14 mouse cellular contexts compared by ENCODE assay signal in the genomic region with DNA sequence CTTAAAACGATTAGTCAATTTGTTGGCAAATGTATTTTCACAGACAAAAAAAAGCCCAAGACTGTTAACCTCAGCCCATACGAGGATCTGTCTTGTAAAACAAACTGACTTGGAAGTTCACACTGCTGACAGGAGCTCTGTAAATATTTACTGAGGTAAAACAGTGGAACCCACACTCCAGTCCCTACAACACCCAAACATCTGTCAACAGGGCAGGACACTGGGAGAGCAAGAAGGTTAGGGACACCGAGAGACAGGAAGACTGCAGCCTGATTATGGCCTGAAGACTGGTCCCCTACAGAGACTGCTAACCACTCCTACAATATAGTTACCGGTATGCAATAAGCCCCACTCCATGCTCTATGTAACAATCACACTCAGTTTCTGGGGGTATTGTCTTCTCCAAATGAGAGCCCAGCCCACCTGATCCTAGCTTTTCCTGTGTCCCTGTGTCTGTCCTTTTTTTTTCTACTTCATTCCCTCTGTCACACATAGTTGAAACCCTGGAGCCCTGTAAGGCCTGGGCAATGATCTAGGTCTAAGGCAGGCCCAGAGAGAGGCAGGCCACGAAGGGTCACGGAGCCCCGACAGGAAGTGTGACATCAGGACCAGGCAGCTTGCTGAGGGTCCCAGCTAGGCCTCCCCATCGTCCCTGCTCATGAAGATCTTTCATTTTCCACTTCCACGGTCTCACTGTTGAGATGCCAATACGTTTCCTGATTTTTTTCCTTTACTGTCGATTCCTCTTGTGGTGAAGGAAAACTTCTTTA. TPM values are rescaled to one million over a fixed set of nuclear protein-coding genes. Genes with fewer than 3 reads are reported as not detected.
A peak's percentile ranks its signal among the peaks of the same experiment; 100 is the strongest.
DNase-seq lines count a peak whose midpoint lies in the region; ATAC-seq lines count a peak whose summit lies in the region.
"Had no signal": no experiment of that assay in that cellular context is flagged by ENCODE, and none has a peak within 500 bp of the region (broad histone marks: within the 10 kb centered on the region; RNA-seq: fewer than 3 reads in every experiment).

No protein-coding gene starts in this region.

- no peaks in the 10 kb centered on the region for H3K36me3 ChIP-seq in forebrain, embryonic 10.5 days (replicated peaks)
- no peaks in the 10 kb centered on the region for H3K36me3 ChIP-seq in forebrain, embryonic 16.5 days (ENCODE audit: control insufficient read depth, insufficient read depth)
- H3K36me3 ChIP-seq in kidney, embryonic 14.5 days (ENCODE audit: control insufficient read depth, insufficient read depth, low read length) = no peaks in the 10 kb centered on the region
- H3K36me3 ChIP-seq in limb, embryonic 12.5 days = no peaks in the 10 kb centered on the region
- H3K36me3 ChIP-seq: liver, embryonic 13.5 days; midbrain, embryonic 13.5 days had no signal

- WGBS in forebrain, embryonic 10.5 days = 77% methylated on average over 11 of the region's 11 CpGs
- WGBS in forebrain, embryonic 16.5 days = 78% methylated on average over 11 of the region's 11 CpGs
- WGBS in kidney, embryonic 14.5 days = 45% methylated on average over 11 of the region's 11 CpGs
- WGBS in limb, embryonic 12.5 days = 43% methylated on average over 11 of the region's 11 CpGs

- no peak overlapping the region for H3K4me2 ChIP-seq in forebrain, embryonic 16.5 days (ENCODE audit: low read length)
- H3K4me2 ChIP-seq in kidney, embryonic 14.5 days (replicated peaks; ENCODE audit: low read depth, low read length) = no peak overlapping the region
- H3K4me2 ChIP-seq in limb, embryonic 12.5 days = no peak overlapping the region
- H3K4me2 ChIP-seq: liver, embryonic 13.5 days; midbrain, embryonic 13.5 days had no signal

- no peak for DNase-seq in forebrain, embryonic 10.5 days (ENCODE audit: extremely low spot score, low spot score)
- DNase-seq in kidney, adult 11 months = no peak
- no peak for DNase-seq in cerebellum, postnatal 10 days
- DNase-seq: gastrocnemius, postnatal 36 days; liver, embryonic 13.5 days; right cerebral cortex, postnatal 4 days; thymus, adult 2 months had no signal

- no peak for ATAC-seq in forebrain, embryonic 16.5 days
- no peak for ATAC-seq in kidney, embryonic 14.5 days (ENCODE audit: low FRiP score, low TSS enrichment)
- no peak for ATAC-seq in limb, embryonic 12.5 days (ENCODE audit: insufficient number of reproducible peaks, insufficient read depth, low FRiP score, low TSS enrichment, low read depth)
- no peak for ATAC-seq in erythroid progenitor cell, adult 5-6 weeks (replicated peaks; ENCODE audit: low FRiP score, poor library complexity, severe bottlenecking)
- ATAC-seq: forebrain, embryonic 14.5 days; midbrain, embryonic 13.5 days had no signal

- peak overlapping the region; percentile 60 for H3K27ac ChIP-seq in forebrain, embryonic 10.5 days
- no peak overlapping the region for H3K27ac ChIP-seq in forebrain, embryonic 16.5 days (ENCODE audit: low read length)
- H3K27ac ChIP-seq in kidney, embryonic 14.5 days (ENCODE audit: low read depth, low read length) = peak overlapping the region; percentile 70; the same call in 1 of the 2 replicates
- H3K27ac ChIP-seq in brown adipose tissue, adult 24 weeks (replicated peaks; ENCODE audit: low read depth, low read length) = peak overlapping the region; percentile 84
- peak overlapping the region; percentile 62 for H3K27ac ChIP-seq in limb, embryonic 12.5 days
- H3K27ac ChIP-seq: liver, embryonic 13.5 days; midbrain, embryonic 13.5 days had no signal

- H3K4me1 ChIP-seq in forebrain, embryonic 10.5 days = peaks cover 9% of the 10 kb centered on the region
- H3K4me1 ChIP-seq in forebrain, embryonic 16.5 days (replicated peaks; ENCODE audit: control insufficient read depth, insufficient read depth, low read length) = no peaks in the 10 kb centered on the region
- peaks cover 13% of the 10 kb centered on the region for H3K4me1 ChIP-seq in kidney, embryonic 14.5 days (ENCODE audit: control insufficient read depth, insufficient read depth, low read length)
- H3K4me1 ChIP-seq in brown adipose tissue, adult 24 weeks (ENCODE audit: control insufficient read depth, insufficient read depth, insufficient read length, low read length) = peaks cover 18% of the 10 kb centered on the region
- H3K4me1 ChIP-seq in limb, embryonic 12.5 days (replicated peaks) = peaks cover 22% of the 10 kb centered on the region
- H3K4me1 ChIP-seq: midbrain, embryonic 13.5 days had no signal

- H3K27me3 ChIP-seq in forebrain, embryonic 10.5 days (ENCODE audit: poor library complexity, severe bottlenecking) = no peaks in the 10 kb centered on the region
- H3K27me3 ChIP-seq in forebrain, embryonic 16.5 days (replicated peaks; ENCODE audit: control insufficient read depth, insufficient read depth, low read length) = no peaks in the 10 kb centered on the region
- H3K27me3 ChIP-seq in kidney, embryonic 14.5 days (ENCODE audit: control insufficient read depth, insufficient read depth, low read length) = no peaks in the 10 kb centered on the region
- 0 out of 2 replicates have a peak, but pooled peaks cover 5% of the 10 kb centered on the region for H3K27me3 ChIP-seq in limb, embryonic 12.5 days
- H3K27me3 ChIP-seq: liver, embryonic 13.5 days; midbrain, embryonic 13.5 days had no signal

- no peak overlapping the region for H3K4me3 ChIP-seq in forebrain, embryonic 10.5 days
- no peak overlapping the region for H3K4me3 ChIP-seq in forebrain, embryonic 16.5 days (replicated peaks; ENCODE audit: low read length)
- H3K4me3 ChIP-seq in kidney, embryonic 14.5 days (ENCODE audit: low read length) = no peak overlapping the region
- H3K4me3 ChIP-seq in brown adipose tissue, adult 24 weeks (ENCODE audit: insufficient read depth, low read depth, low read length) = no peak overlapping the region
- H3K4me3 ChIP-seq in limb, embryonic 12.5 days (replicated peaks) = no peak overlapping the region
- H3K4me3 ChIP-seq: liver, embryonic 13.5 days; midbrain, embryonic 13.5 days had no signal

- H3K9ac ChIP-seq in forebrain, embryonic 16.5 days (replicated peaks; ENCODE audit: low read depth, low read length) = no peak overlapping the region
- H3K9ac ChIP-seq in kidney, embryonic 14.5 days (ENCODE audit: low read depth, low read length) = no peak overlapping the region
- H3K9ac ChIP-seq in limb, embryonic 12.5 days (replicated peaks) = no peak overlapping the region
- H3K9ac ChIP-seq: liver, embryonic 13.5 days; midbrain, embryonic 13.5 days had no signal

- H3K9me3 ChIP-seq in forebrain, embryonic 10.5 days = no peaks in the 10 kb centered on the region
- H3K9me3 ChIP-seq in forebrain, embryonic 16.5 days (ENCODE audit: control insufficient read depth, low read length) = no peaks in the 10 kb centered on the region
- H3K9me3 ChIP-seq in kidney, embryonic 14.5 days (ENCODE audit: control insufficient read depth, low read length) = no peaks in the 10 kb centered on the region
- no peaks in the 10 kb centered on the region for H3K9me3 ChIP-seq in limb, embryonic 12.5 days
- H3K9me3 ChIP-seq: liver, embryonic 13.5 days; midbrain, embryonic 13.5 days had no signal

RNA-seq across cellular contexts. Expression of a gene that starts 17.3 kb away (rescaled TPM):
- 3.4 and 3.7 TPM in 2 replicates for polyA plus RNA-seq in forebrain, embryonic 10.5 days (2016; fragmentation: Nextera tagmentation; extraction: Ambion mirVana)
- polyA plus RNA-seq in forebrain, embryonic 16.5 days (2015; fragmentation: Nextera tagmentation; extraction: Ambion mirVana) = 14.5 and 15.8 TPM in 2 replicates
- 8.3 and 14.3 TPM in 2 replicates for polyA plus RNA-seq in kidney, embryonic 14.5 days (2014; fragmentation: Nextera tagmentation; extraction: Ambion mirVana)
- 9.4 and 15.4 TPM in 2 replicates for polyA plus RNA-seq in brown adipose tissue, adult 24 weeks (2012; ENCODE audit: insufficient read depth, insufficient read length, missing spikeins)
- polyA plus RNA-seq in limb, embryonic 12.5 days (2016; fragmentation: Nextera tagmentation; extraction: Ambion mirVana) = 5.1 and 6.4 TPM in 2 replicates
- 1.4 and 1.7 TPM in 2 replicates for total RNA-seq in erythroid progenitor cell, adult 5-6 weeks (2015; ENCODE audit: low replicate concordance)
- total RNA-seq in erythroid progenitor cell, adult 5-6 weeks (2017; ENCODE audit: low replicate concordance) = 1.1 and 1.7 TPM in 2 replicates
